22 mouse cellular contexts compared by ENCODE assay signal in genomic region chr11:85277609-85278008, GRCm38 (mm10). TPM values are rescaled to one million over a fixed set of nuclear protein-coding genes. Genes with fewer than 3 reads are reported as not detected.
DNase-seq lines count a peak whose midpoint lies in the region; ATAC-seq and TF ChIP-seq lines count a peak whose summit lies in the region.
"Had no signal": no experiment of that assay in that cellular context is flagged by ENCODE, and none has a peak within 500 bp of the region (broad histone marks: within the 10 kb centered on the region; RNA-seq: fewer than 3 reads in every experiment).

No protein-coding gene starts in this region.

- no peak overlapping the region for H3K4me3 ChIP-seq in heart, embryonic 16.5 days (ENCODE audit: low read length)
- H3K4me3 ChIP-seq in heart, adult 2 months, result no peak overlapping the region
- no peak overlapping the region for H3K4me3 ChIP-seq in gastrocnemius, adult 2 months
- H3K4me3 ChIP-seq: forebrain, embryonic 13.5 days; hindbrain, embryonic 10.5 days; hindbrain, embryonic 15.5 days; liver, embryonic 15.5 days had no signal

- TF ChIP-seq POLR2A in heart, adult 2 months (IDR thresholded peaks at IDR 0.05; ENCODE audit: insufficient read depth, low read depth, low read length), result no peak

- H3K9ac ChIP-seq in heart, embryonic 16.5 days (ENCODE audit: low read length), result no peak overlapping the region
- H3K9ac ChIP-seq in heart, adult 2 months (ENCODE audit: low read depth, low read length), result no peak overlapping the region
- H3K9ac ChIP-seq: forebrain, embryonic 13.5 days; hindbrain, embryonic 15.5 days; liver, embryonic 15.5 days; lung, embryonic 14.5 days had no signal

- H3K4me2 ChIP-seq in heart, embryonic 16.5 days (ENCODE audit: low read depth, low read length), result no peak overlapping the region
- H3K4me2 ChIP-seq: forebrain, embryonic 13.5 days; heart, embryonic 11.5 days; hindbrain, embryonic 15.5 days; liver, embryonic 15.5 days; lung, embryonic 14.5 days; midbrain, embryonic 11.5 days had no signal

- intact Hi-C loops in heart, adult 2 months (cut with DNase I), result no loop called here
- intact Hi-C loops in gastrocnemius, adult 2 months (cut with DNase I), result no loop called here

- ATAC-seq in heart, embryonic 16.5 days (replicated peaks; ENCODE audit: extremely low read depth, insufficient read depth, low FRiP score), result 0 out of 2 replicates have a peak, but pooled peaks have one; percentile 14
- peak; percentile 32; the same call in 1 of the 2 replicates for ATAC-seq in common myeloid progenitor, adult 5-6 weeks (replicated peaks; ENCODE audit: low read depth, poor library complexity, severe bottlenecking)
- ATAC-seq in megakaryocyte, adult 5-6 weeks (ENCODE audit: poor library complexity, severe bottlenecking), result peak; percentile 47
- ATAC-seq in frontal cortex, adult (ENCODE audit: low TSS enrichment), result no peak
- ATAC-seq: forebrain, embryonic 13.5 days; midbrain, embryonic 16.5 days had no signal

- no peak for TF ChIP-seq CTCF in heart, adult 2 months (IDR thresholded peaks at IDR 0.05)
- TF ChIP-seq CTCF in gastrocnemius, adult 2 months (IDR thresholded peaks at IDR 0.05), result no peak

- DNase-seq in heart, adult 2 months, result no peak
- DNase-seq in 416B (ENCODE audit: low read depth), result peak; percentile 38
- DNase-seq in left cerebral cortex, adult 8-10 months (ENCODE audit: low spot score in 2 of 2), result no peak
- DNase-seq in gastrocnemius, adult 2 months, result no peak
- DNase-seq: cerebellum, adult 8-10 months; cerebellum, postnatal 25 days; gastrocnemius, postnatal 36 days; kidney, adult 8-10 months; kidney, postnatal 4 days; lung, postnatal 14 days had no signal

- 43% methylated on average over 5 of the region's 5 CpGs for WGBS in heart, embryonic 16.5 days
- 31% methylated on average over 5 of the region's 5 CpGs for WGBS in heart, adult 2 months

- H3K4me1 ChIP-seq in heart, embryonic 16.5 days (ENCODE audit: control insufficient read depth, insufficient read depth, low read length), result no peaks in the 10 kb centered on the region
- no peaks in the 10 kb centered on the region for H3K4me1 ChIP-seq in heart, adult 2 months (ENCODE audit: control insufficient read depth, insufficient read depth, low read length)
- H3K4me1 ChIP-seq: forebrain, embryonic 13.5 days; hindbrain, embryonic 15.5 days; liver, embryonic 15.5 days had no signal

- H3K36me3 ChIP-seq in heart, embryonic 16.5 days (ENCODE audit: control insufficient read depth, insufficient read depth), result no peaks in the 10 kb centered on the region
- H3K36me3 ChIP-seq in heart, adult 2 months (ENCODE audit: control insufficient read depth, insufficient read depth, low read length), result no peaks in the 10 kb centered on the region
- H3K36me3 ChIP-seq: hindbrain, embryonic 10.5 days; hindbrain, embryonic 15.5 days; liver, embryonic 15.5 days had no signal

- H3K27me3 ChIP-seq in heart, embryonic 16.5 days (ENCODE audit: control insufficient read depth, insufficient read depth, low read length), result no peaks in the 10 kb centered on the region
- no peaks in the 10 kb centered on the region for H3K27me3 ChIP-seq in heart, adult 2 months (ENCODE audit: control insufficient read depth, insufficient read depth, low read length)
- H3K27me3 ChIP-seq: forebrain, embryonic 13.5 days; hindbrain, embryonic 15.5 days had no signal

- no peaks in the 10 kb centered on the region for H3K79me2 ChIP-seq in heart, adult 2 months (replicated peaks; ENCODE audit: control insufficient read depth, insufficient read depth, low read length)

- no peak overlapping the region for H3K27ac ChIP-seq in heart, embryonic 16.5 days (ENCODE audit: low read length)
- H3K27ac ChIP-seq in heart, adult 2 months, result no peak overlapping the region
- H3K27ac ChIP-seq in gastrocnemius, adult 2 months, result no peak overlapping the region
- H3K27ac ChIP-seq: forebrain, embryonic 13.5 days; hindbrain, embryonic 10.5 days; hindbrain, embryonic 15.5 days; liver, embryonic 15.5 days had no signal

- TF ChIP-seq EP300 in heart, adult 2 months (IDR thresholded peaks at IDR 0.05; ENCODE audit: insufficient read depth, low read depth, low read length), result no peak

- H3K9me3 ChIP-seq in heart, embryonic 16.5 days (replicated peaks; ENCODE audit: control insufficient read depth, low read length), result no peaks in the 10 kb centered on the region
- H3K9me3 ChIP-seq: forebrain, embryonic 13.5 days; hindbrain, embryonic 10.5 days; hindbrain, embryonic 15.5 days; liver, embryonic 15.5 days had no signal

RNA-seq across cellular contexts. Expression of gene Ppm1d, which starts 33.4 kb away (rescaled TPM):
- polyA plus RNA-seq in heart, embryonic 16.5 days (2015; fragmentation: Nextera tagmentation; extraction: Ambion mirVana), result 12.3 and 13.7 TPM in 2 replicates
- total RNA-seq in heart, adult 2 months (2021), result 10 to 100 TPM in 1 of 2 experiments, 1 to 10 TPM in 1; 6.8 to 10.2 TPM
- 2.9 and 5.7 TPM in 2 replicates for polyA plus RNA-seq in heart, adult 2 months (2012; rRNA removed)
- 12.1 and 16.6 TPM in 2 replicates for total RNA-seq in common myeloid progenitor, adult 5-6 weeks (2017)
- total RNA-seq in megakaryocyte, adult 5-6 weeks (2015), result 27.5 and 30.6 TPM in 2 replicates
- 13.2 and 14.0 TPM in 2 replicates for total RNA-seq in megakaryocyte, adult 5-6 weeks (2017)
- 10 to 100 TPM; 16.7 to 19.3 (median 17.6) TPM for total RNA-seq in left cerebral cortex, adult 8-10 months (2022)
- total RNA-seq in gastrocnemius, adult 2 months (2021), result 1 to 10 TPM; 5.6 to 6.5 TPM

RNA-seq across cellular contexts. Expression of gene Appbp2, which starts 42.7 kb away (rescaled TPM):
- 31.8 and 32.4 TPM in 2 replicates for polyA plus RNA-seq in heart, embryonic 16.5 days (2015; fragmentation: Nextera tagmentation; extraction: Ambion mirVana)
- 10 to 100 TPM; 14.6 to 16.1 TPM for total RNA-seq in heart, adult 2 months (2021)
- 6.8 and 12.0 TPM in 2 replicates for polyA plus RNA-seq in heart, adult 2 months (2012; rRNA removed)
- 28.9 and 39.4 TPM in 2 replicates for total RNA-seq in common myeloid progenitor, adult 5-6 weeks (2017)
- total RNA-seq in megakaryocyte, adult 5-6 weeks (2015), result 31.3 and 32.5 TPM in 2 replicates
- 20.7 and 25.5 TPM in 2 replicates for total RNA-seq in megakaryocyte, adult 5-6 weeks (2017)
- total RNA-seq in left cerebral cortex, adult 8-10 months (2022), result 10 to 100 TPM; 52.0 to 57.5 (median 56.0) TPM
- 10 to 100 TPM in 1 of 2 experiments, 1 to 10 TPM in 1; 8.1 to 10.8 TPM for total RNA-seq in gastrocnemius, adult 2 months (2021)
